Mouse (Mus musculus) neural tube, embryonic 11.5 days (tissue): ENCODE data around the gene Jph3. TPM values are rescaled to one million over a fixed set of nuclear protein-coding genes. Genes with fewer than 3 reads are reported as not detected.
A peak's percentile ranks its signal among the peaks of the same experiment; 100 is the strongest.

Source experiments
- ATAC-seq: fragments of 200-750 bp; cut with Nextera tagmentation; 2 replicates; pipeline ENCODE4 v1.8.0; 2017; ENCODE audit warnings: moderate number of reproducible peaks, mild to moderate bottlenecking, moderate TSS enrichment, moderate library complexity; ENCODE audit not compliant: insufficient read depth, low FRiP score, low TSS enrichment
- DNase-seq: peaks from one replicate; pipeline ENCODE4 v3.0.0-alpha.2; 2015; ENCODE audit warnings: low spot score
- H3K27ac ChIP-seq: fragments of 300-500 bp; sonication (generic); 2 replicates; pipeline ENCODE4 v1.5.1; 2014; ENCODE audit warnings: low read depth, mild to moderate bottlenecking, low read length
- H3K27me3 ChIP-seq: fragments of 300-500 bp; sonication (generic); 2 replicates; pipeline ENCODE4 v1.6.1; 2014; ENCODE audit warnings: mild to moderate bottlenecking, low read length, mixed read lengths; ENCODE audit not compliant: control insufficient read depth, insufficient read depth
- H3K36me3 ChIP-seq: fragments of 300-500 bp; sonication (generic); 2 replicates; pipeline ENCODE4 v1.6.1; 2014; ENCODE audit warnings: mild to moderate bottlenecking, low read length, moderate library complexity, mixed read lengths; ENCODE audit not compliant: control insufficient read depth, insufficient read depth
- H3K4me1 ChIP-seq: fragments of 300-500 bp; sonication (generic); 2 replicates; pipeline ENCODE4 v1.6.1; 2014; ENCODE audit warnings: low read length, mixed read lengths; ENCODE audit not compliant: control insufficient read depth, insufficient read depth
- H3K4me2 ChIP-seq: fragments of 300-500 bp; sonication (generic); 2 replicates; pipeline ENCODE4 v1.6.1; 2014; ENCODE audit warnings: low read depth, mild to moderate bottlenecking, moderate library complexity
- H3K4me3 ChIP-seq: fragments of 300-500 bp; sonication (generic); 2 replicates; pipeline ENCODE4 v1.5.1; 2014; ENCODE audit warnings: low read depth, low read length
- H3K9ac ChIP-seq: fragments of 300-500 bp; sonication (generic); 2 replicates; pipeline ENCODE4 v1.6.1; 2014; ENCODE audit warnings: mild to moderate bottlenecking, low read length
- H3K9me3 ChIP-seq: fragments of 300-500 bp; sonication (generic); 2 replicates; pipeline ENCODE4 v1.6.1; 2016; ENCODE audit warnings: low read length; ENCODE audit not compliant: control insufficient read depth
- WGBS: fragments of 180-500 bp; shearing (Covaris S2); extraction: QIAGEN DNeasy Blood & Tissue Kit; methylation state at CpG from one replicate; pipeline ENCODE4 v1.1.7; 2014; 5-methylcytosine and 5-hydroxymethylcytosine counted together
- polyA plus RNA-seq: library from polyadenylated mRNA; unstranded; fragments of >200 nt; fragmentation: Nextera tagmentation; extraction: Ambion mirVana; gene quantifications from 2 replicates; pipeline ENCODE4 v1.2.1, GENCODE M21; 2014

Gene Jph3
- polyA plus RNA-seq, 1 experiment from 2014 or later = 16.9 TPM

- Histone ChIP-seq H3K4me3 (no peak overlapping the region), H3K4me2 (no peak overlapping the region), H3K27me3 (no peaks in the 10 kb centered on the region), H3K27ac (no peak overlapping the region), H3K4me1 (no peaks in the 10 kb centered on the region), H3K9me3 (no peaks in the 10 kb centered on the region), H3K9ac (no peak overlapping the region), H3K36me3 (0 out of 2 replicates have a peak, but pooled peaks cover 2% of the 10 kb centered on the region)
- no peak for ATAC-seq
- peak; percentile 59 for DNase-seq
- WGBS = 60% methylated on average over 8 of the region's 8 CpGs
These were observed 111.8 kb downstream of the Jph3 start for GRCm38 (mm10) chr8:121841242-121841641.

GRCm38 (mm10) chr8:121842064-121842955 lies 112.9 kb downstream of the Jph3 start:
- 93% methylated on average over 8 of the region's 8 CpGs for WGBS
- no peak for ATAC-seq
- Histone ChIP-seq H3K27ac (no peak overlapping the region), H3K4me3 (no peak overlapping the region), H3K4me2 (no peak overlapping the region), H3K27me3 (no peaks in the 10 kb centered on the region), H3K9ac (no peak overlapping the region), H3K36me3 (0 out of 2 replicates have a peak, but pooled peaks cover 2% of the 10 kb centered on the region), H3K9me3 (no peaks in the 10 kb centered on the region), H3K4me1 (no peaks in the 10 kb centered on the region)
- DNase-seq = no peak

DNA sequence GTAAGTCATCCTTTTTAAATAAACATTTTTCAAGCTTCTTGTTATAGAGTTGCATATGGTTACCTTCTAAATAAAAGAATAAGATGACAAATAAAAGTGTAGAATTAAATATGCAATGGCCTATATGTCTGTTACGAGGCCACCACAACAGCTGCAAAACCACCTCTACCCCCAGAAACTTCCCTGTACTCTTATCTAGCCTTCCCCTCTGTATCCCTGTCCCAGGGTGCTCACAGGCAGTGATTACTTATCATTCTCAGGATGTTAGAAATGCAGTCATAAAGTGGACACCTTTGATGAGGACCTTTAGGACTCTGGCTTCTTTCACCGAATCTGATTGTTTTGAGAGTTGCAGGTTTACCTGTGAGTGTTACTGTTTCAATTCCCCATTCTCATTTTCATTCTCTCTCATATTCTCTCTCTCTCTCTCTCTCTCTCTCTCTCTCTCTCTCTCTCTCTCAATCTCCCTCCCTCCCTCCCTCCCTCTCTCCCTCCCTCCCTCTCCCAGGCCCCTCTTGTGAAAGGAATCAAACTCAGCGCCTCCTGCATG lies 113.8 kb downstream of the Jph3 start:
- Histone ChIP-seq H3K9me3 (no peaks in the 10 kb centered on the region), H3K4me1 (no peaks in the 10 kb centered on the region), H3K27ac (no peak overlapping the region), H3K27me3 (no peaks in the 10 kb centered on the region), H3K4me2 (no peak overlapping the region), H3K36me3 (0 out of 2 replicates have a peak, but pooled peaks cover 2% of the 10 kb centered on the region), H3K9ac (no peak overlapping the region), H3K4me3 (no peak overlapping the region)
- DNase-seq (no peak), ATAC-seq (no peak)
- 88% methylated on average over 3 of the region's 3 CpGs for WGBS

Other genes with a start within 250 kb of the Jph3 start
- gene 1700018B08Rik, start 185.3 kb upstream of the Jph3 start, polyA plus RNA-seq = not detected in 2 replicates
- gene Fbxo31, start 150.8 kb upstream of the Jph3 start, polyA plus RNA-seq = 17.5 and 20.0 TPM in 2 replicates
- gene Map1lc3b, start 139.3 kb upstream of the Jph3 start, polyA plus RNA-seq = 304 and 313 TPM in 2 replicates
- gene Zcchc14, start 76.7 kb upstream of the Jph3 start, polyA plus RNA-seq = 21.3 and 23.3 TPM in 2 replicates
- 57.8 and 59.3 TPM in 2 replicates for gene Klhdc4, start 99.9 kb downstream of the Jph3 start, polyA plus RNA-seq
- 37.3 and 38.1 TPM in 2 replicates for gene Slc7a5, start 178.1 kb downstream of the Jph3 start, polyA plus RNA-seq
- gene Car5a, start 215.3 kb downstream of the Jph3 start, polyA plus RNA-seq = not detected in 2 replicates
- gene Banp, start 220.1 kb downstream of the Jph3 start, polyA plus RNA-seq = 60.6 and 61.4 TPM in 2 replicates